Mouse (Mus musculus) cortical plate, adult 2 months (tissue): ENCODE data around the gene Ier3. TPM values are rescaled to one million over a fixed set of nuclear protein-coding genes. Genes with fewer than 3 reads are reported as not detected.

Source experiments
- H3K27ac ChIP-seq: fragments of 200-500 bp; 2 replicates; pipeline ENCODE4 v1.5.1; 2012; ENCODE audit warnings: low read length, control low read depth, inconsistent platforms; ENCODE audit not compliant: insufficient read depth
- H3K4me1 ChIP-seq: fragments of 200-500 bp; 2 replicates; pipeline ENCODE4 v1.6.1; 2011; ENCODE audit warnings: low read length; ENCODE audit not compliant: control insufficient read depth, insufficient read depth
- H3K4me3 ChIP-seq: fragments of 200-500 bp; 2 replicates; pipeline ENCODE4 v1.5.1; 2011; ENCODE audit warnings: mild to moderate bottlenecking, low read length, control low read depth; ENCODE audit not compliant: insufficient read depth
- CTCF ChIP-seq: fragments of 200-500 bp; IDR thresholded peaks from 2 replicates; pipeline ENCODE4 v1.5.1; 2011; ENCODE audit warnings: mild to moderate bottlenecking, control low read depth, low read length; ENCODE audit not compliant: insufficient read depth; ENCODE audit errors: extremely low read depth
- POLR2A ChIP-seq: fragments of 200-500 bp; IDR thresholded peaks from 2 replicates; pipeline ENCODE4 v1.6.1; 2011; ENCODE audit warnings: mild to moderate bottlenecking, low read length, control low read depth; ENCODE audit not compliant: insufficient read depth; ENCODE audit errors: extremely low read depth
- polyA plus RNA-seq: library from polyadenylated mRNA; depleted of rRNA; stranded (reverse); fragments of >200 nt; gene quantifications from 2 replicates; pipeline ENCODE4 v1.2.3, GENCODE M21; 2012

Gene Ier3
- polyA plus RNA-seq, 1 experiment: 18.4 TPM

DNA sequence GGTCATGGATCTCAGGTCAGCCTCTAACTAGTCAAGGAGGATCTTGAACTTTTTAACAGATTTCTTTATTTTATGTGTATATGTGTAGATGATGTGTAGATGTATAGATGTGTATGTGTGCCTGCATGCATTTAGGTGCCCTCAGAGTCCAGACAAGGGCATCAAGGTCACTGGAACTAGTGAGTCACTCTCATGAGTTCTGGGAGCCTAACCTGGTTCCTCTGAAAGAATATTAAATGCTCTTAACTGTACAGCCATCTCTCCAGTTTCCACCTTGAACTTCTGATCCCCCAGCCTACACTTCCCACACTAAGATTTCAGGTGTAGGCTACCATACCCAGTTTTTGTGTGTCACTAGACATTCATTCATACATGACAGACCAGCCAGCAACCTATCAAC, 34.0 kb upstream of the Ier3 start:
- TF ChIP-seq CTCF: no peak
- Histone ChIP-seq H3K4me1 (no peaks in the 10 kb centered on the region), H3K4me3 (no peak overlapping the region), H3K27ac (no peak overlapping the region)

DNA sequence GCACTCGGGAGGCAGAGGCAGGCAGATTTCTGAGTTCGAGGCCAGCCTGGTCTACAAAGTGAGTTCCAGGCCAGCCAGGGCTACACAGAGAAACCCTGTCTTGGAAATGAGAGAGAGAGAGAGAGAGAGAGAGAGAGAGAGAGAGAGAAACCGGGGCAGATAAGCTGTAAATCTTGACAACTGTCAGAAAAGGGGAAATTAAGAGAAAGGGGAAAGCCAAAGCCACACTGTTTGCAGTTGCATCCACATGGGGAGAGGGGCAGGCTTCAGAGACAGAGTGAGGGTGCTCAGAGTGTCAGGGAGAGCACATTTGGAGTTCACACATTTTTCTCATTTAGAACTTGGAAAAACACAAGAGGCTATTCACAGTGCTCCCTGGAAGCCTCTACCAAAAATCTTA, 33.5 kb upstream of the Ier3 start:
- H3K4me3 ChIP-seq: no peak overlapping the region
- no peaks in the 10 kb centered on the region for H3K4me1 ChIP-seq
- TF ChIP-seq POLR2A: no peak
- no peak for TF ChIP-seq CTCF

DNA sequence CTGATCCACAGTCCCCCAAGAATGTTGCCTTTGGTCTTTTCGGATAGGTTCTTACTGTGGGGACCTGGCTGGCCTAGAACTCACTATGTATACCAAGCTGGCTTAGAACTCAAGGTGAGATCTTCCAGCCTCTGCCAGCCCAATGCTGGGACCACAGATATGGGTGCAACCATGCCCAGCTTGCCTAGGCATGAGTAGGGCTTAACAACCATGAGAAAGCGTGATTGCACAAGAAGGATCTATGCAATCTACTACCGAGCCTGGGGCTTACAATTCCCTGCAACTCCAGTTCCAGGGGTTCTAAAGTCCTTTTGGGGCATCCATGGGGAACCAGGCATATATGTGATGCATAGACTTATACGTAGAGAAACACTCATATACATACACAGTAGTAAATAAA, 30.6 kb upstream of the Ier3 start:
- H3K4me3 ChIP-seq: no peak overlapping the region
- H3K27ac ChIP-seq: no peak overlapping the region
- no peaks in the 10 kb centered on the region for H3K4me1 ChIP-seq
- TF ChIP-seq CTCF: no peak
- no peak for TF ChIP-seq POLR2A

More for the DNA sequence above, 33.5 kb upstream of the Ier3 start:
- H3K27ac ChIP-seq: no peak overlapping the region

DNA sequence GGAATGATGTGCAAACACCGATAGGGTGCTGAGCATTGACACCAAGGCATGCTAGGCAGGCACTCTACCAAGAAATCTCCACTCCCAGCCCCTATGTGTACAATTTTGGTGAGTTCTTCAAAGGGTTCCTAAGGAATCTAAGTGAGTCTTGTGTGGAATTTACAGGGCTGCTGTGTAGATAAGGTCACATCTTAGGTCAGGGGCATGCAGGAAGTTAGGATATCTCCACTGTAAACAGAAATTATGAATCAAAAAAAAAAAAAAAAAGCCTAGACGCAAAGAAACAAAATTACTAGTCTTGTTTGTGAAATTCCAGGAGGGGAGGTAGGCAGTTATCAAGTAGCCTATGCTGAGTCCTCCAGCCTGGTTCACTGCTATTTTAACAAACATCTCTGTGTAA, 28.6 kb upstream of the Ier3 start:
- no peaks in the 10 kb centered on the region for H3K4me1 ChIP-seq
- H3K27ac ChIP-seq: no peak overlapping the region
- H3K4me3 ChIP-seq: no peak overlapping the region
- TF ChIP-seq POLR2A (no peak), CTCF (no peak)

DNA sequence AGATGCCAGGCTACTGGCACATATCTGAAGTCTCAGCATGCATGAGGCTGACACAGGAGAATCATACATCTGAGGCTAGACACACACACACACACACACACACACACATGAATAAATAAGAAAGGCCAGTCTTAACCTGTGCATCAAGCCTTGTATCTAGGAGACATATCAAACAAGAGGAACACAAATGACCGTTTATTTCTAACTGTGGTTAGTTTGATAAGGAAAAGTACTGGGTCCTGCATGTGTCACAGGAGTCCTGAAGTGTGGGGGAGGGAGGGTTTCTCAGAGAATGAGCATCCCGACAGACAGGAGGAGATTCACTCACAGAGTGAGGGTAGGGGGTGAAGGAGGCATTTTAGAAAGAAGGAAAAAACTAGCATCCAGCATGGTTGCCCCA, 26.4 kb upstream of the Ier3 start:
- no peak overlapping the region for H3K27ac ChIP-seq
- H3K4me3 ChIP-seq: no peak overlapping the region
- H3K4me1 ChIP-seq: no peaks in the 10 kb centered on the region
- no peak for TF ChIP-seq POLR2A
- no peak for TF ChIP-seq CTCF

DNA sequence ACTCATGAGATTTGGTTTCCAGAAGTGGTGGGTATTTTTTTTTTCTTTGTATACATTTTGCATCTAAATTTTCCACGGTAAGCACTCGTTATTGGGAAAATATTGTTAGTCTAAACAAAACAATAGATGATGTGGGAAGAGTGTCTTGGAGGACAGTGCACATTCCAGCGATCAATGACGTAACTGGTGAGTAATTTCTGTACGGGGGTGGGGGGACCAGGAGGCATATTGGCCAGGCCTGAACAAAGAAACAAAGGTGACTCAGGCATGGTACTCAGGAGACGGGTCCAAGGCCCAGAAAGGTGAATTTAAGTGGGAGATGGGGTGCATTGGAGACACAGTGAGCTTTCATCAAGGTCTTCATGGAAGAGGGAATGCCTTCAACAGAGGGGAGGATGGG, 25.8 kb upstream of the Ier3 start:
- TF ChIP-seq POLR2A: no peak
- TF ChIP-seq CTCF: no peak
- Histone ChIP-seq H3K4me1 (no peaks in the 10 kb centered on the region), H3K4me3 (no peak overlapping the region), H3K27ac (no peak overlapping the region)

DNA sequence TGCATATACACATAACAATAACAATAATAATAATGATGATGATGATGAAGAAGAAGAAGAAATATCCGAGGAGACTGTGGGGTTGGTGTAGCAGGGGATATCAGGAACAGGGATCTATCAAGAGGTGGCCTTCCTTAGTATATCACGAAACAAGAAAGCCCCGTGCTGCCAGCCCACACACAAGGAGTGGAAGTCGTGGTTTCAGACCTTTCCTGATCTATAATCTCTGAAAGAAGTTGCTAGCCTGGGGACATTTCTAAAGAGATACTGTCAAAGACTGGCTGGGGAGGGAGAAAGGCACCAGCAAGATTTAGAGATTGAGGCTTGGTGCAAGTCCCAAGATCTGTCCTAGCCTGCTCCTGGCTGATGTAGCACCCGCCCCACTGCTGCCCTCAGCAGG, 24.6 kb upstream of the Ier3 start:
- no peak for TF ChIP-seq CTCF
- no peak for TF ChIP-seq POLR2A
- H3K4me1 ChIP-seq: no peaks in the 10 kb centered on the region
- no peak overlapping the region for H3K4me3 ChIP-seq
- H3K27ac ChIP-seq: no peak overlapping the region

DNA sequence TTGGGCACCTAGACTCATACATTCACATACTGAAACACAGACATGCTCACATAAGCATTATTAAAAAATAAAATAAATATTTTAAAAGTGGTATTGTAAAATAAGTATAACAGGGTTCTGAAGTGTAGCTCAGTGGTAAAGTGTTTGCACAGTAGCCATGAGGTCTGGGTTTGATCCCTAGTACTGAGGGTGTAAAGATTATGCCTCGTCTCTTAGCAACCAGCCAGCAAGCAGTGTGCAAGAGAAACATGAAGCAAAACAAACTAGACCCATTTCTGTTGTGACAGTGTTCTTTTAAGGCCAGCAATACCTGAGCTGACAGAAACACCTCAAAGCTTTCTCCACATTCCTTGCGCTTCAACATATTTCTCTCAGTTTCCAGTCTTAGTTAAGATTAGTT, 20.6 kb upstream of the Ier3 start:
- Histone ChIP-seq H3K27ac (no peak overlapping the region), H3K4me3 (no peak overlapping the region), H3K4me1 (no peaks in the 10 kb centered on the region)
- no peak for TF ChIP-seq POLR2A
- no peak for TF ChIP-seq CTCF

DNA sequence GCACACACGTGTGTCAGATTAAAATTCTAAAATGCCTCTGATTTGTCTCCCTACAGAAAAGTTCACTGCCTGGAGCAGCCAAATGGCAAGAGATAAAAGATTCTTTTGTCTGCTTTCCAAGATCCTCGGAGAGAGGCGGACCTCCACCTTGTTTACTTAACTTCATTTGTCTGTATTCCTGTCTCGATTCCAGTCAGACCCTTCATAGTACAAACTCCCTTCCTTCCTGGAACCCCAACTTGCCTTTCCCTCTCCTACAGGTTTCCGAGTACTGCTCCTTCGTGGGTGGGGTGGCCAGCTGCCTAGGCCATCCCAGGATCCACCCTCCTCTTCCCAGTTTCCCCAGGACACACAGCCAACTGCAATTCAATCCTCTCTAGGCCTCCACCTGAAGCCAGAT, 18.5 kb upstream of the Ier3 start:
- TF ChIP-seq POLR2A: no peak
- TF ChIP-seq CTCF: no peak
- H3K4me1 ChIP-seq: no peaks in the 10 kb centered on the region

DNA sequence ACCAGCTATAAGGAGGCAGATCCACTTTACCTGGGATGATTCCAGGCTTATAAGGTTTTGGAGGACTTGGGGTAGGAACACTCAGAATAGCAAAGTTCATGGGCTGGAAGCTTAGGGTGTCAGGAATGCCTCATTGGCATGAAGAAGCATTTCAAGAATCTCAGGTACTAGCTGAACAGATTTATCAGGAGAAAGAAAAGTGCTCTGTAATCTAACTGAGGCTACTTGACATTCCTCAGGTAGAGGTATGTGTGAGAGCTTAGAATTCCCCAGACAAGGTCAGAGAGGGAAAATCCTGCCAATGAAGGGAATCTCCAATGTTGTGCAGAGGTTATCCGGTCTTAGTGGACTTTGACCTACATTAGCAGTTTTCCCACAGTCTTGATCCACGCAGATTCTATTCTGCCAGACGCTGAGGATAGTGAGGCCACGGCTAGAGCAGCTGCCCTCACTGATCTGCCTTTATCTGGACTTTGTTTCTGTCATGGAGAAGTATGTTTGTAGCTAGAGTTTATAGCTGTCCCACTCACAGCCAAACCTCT, 17.6 kb upstream of the Ier3 start:
- H3K4me1 ChIP-seq: no peaks in the 10 kb centered on the region
- no peak overlapping the region for H3K27ac ChIP-seq
- H3K4me3 ChIP-seq: no peak overlapping the region
- TF ChIP-seq POLR2A: no peak
- TF ChIP-seq CTCF: no peak

More for the DNA sequence above, 18.5 kb upstream of the Ier3 start:
- Histone ChIP-seq H3K27ac (no peak overlapping the region), H3K4me3 (no peak overlapping the region)
